Mouse (Mus musculus) MN1 (cell line): ENCODE results near the gene Vamp2.
A peak's percentile ranks its signal among the peaks of the same experiment; 100 is the strongest.
"Not testable (repeated sequence)": the region's sequence is repeated elsewhere in the genome, so short reads cannot be mapped to it uniquely, and the experiment has no call there.

Experiments
- DNase-seq: peaks from one replicate; pipeline ENCODE4 v3.0.0-alpha.2; 2016; ENCODE audit warnings: low spot score

The Vamp2 gene

GRCm38 (mm10) chr11:69080855-69081222, 7.5 kb upstream of the Vamp2 start:
- DNase-seq = no peak

GRCm38 (mm10) chr11:69081613-69082012, 6.7 kb upstream of the Vamp2 start:
- no peak for DNase-seq

- DNase-seq = no peak
These were observed 2.7 kb upstream of the Vamp2 start for GRCm38 (mm10) chr11:69085608-69086007.

- DNase-seq = no peak
These were observed 1.9 kb upstream of the Vamp2 start for GRCm38 (mm10) chr11:69086390-69086789.

GRCm38 (mm10) chr11:69087082-69087481, 1.2 kb upstream of the Vamp2 start:
- DNase-seq = peak; percentile 58

GRCm38 (mm10) chr11:69087597-69087996, 693 bp upstream of the Vamp2 start:
- no peak for DNase-seq

GRCm38 (mm10) chr11:69088856-69089615, 746 bp downstream of the Vamp2 start:
- DNase-seq = no peak

- DNase-seq = no peak
These were observed 1.5 kb downstream of the Vamp2 start for GRCm38 (mm10) chr11:69089616-69090290.

GRCm38 (mm10) chr11:69090367-69090766, 2.1 kb downstream of the Vamp2 start:
- DNase-seq = no peak

- DNase-seq = no peak
These were observed 3.5 kb downstream of the Vamp2 start for GRCm38 (mm10) chr11:69091566-69092385.

GRCm38 (mm10) chr11:69092386-69092751, 4.1 kb downstream of the Vamp2 start:
- DNase-seq = peak; percentile 82

- DNase-seq = peak; percentile 43
These were observed 4.6 kb downstream of the Vamp2 start for GRCm38 (mm10) chr11:69092871-69093270.

GRCm38 (mm10) chr11:69093856-69094255, 5.6 kb downstream of the Vamp2 start:
- not testable (repeated sequence) for DNase-seq

- peak; percentile 98 for DNase-seq
These were observed 6.6 kb downstream of the Vamp2 start, which contains the start of gene Per1 for GRCm38 (mm10) chr11:69094697-69095429. Per1 (plus strand) TSS chr11:69095217.

- no peak for DNase-seq
These were observed 7.4 kb downstream of the Vamp2 start for GRCm38 (mm10) chr11:69095511-69096231.

- DNase-seq = no peak
These were observed 8.2 kb downstream of the Vamp2 start for GRCm38 (mm10) chr11:69096360-69096986.

- DNase-seq = peak; percentile 92
These were observed 9.0 kb downstream of the Vamp2 start for GRCm38 (mm10) chr11:69096987-69097900.

- DNase-seq = no peak
These were observed 9.9 kb downstream of the Vamp2 start for GRCm38 (mm10) chr11:69098039-69098761.

- peak; percentile 97 for DNase-seq
These were observed 10.4 kb downstream of the Vamp2 start for GRCm38 (mm10) chr11:69098762-69099091.
